Mouse (Mus musculus) intestine, embryonic 14.5 days (tissue): Measurements from ENCODE around the gene Eif2b3. TPM values are rescaled to one million over a fixed set of nuclear protein-coding genes. Genes with fewer than 3 reads are reported as not detected.

Source experiments
- ATAC-seq: fragments of 200-750 bp; cut with Nextera tagmentation; replicated peaks from 2 replicates; pipeline ENCODE4 v1.8.0; 2017; ENCODE audit warnings: low read depth, moderate number of reproducible peaks, moderate TSS enrichment, moderate library complexity; ENCODE audit not compliant: low FRiP score, low TSS enrichment
- DNase-seq: peaks from one replicate; pipeline ENCODE4 v3.0.0-alpha.2; 2018; ENCODE audit warnings: low spot score
- H3K27ac ChIP-seq: fragments of 300-500 bp; sonication (generic); 2 replicates; pipeline ENCODE4 v1.5.1; 2014; ENCODE audit warnings: low read depth, mild to moderate bottlenecking, control low read depth
- H3K27me3 ChIP-seq: fragments of 300-500 bp; sonication (generic); replicated peaks from 2 replicates; pipeline ENCODE4 v1.6.1; 2014; ENCODE audit warnings: low read length, control low read depth; ENCODE audit not compliant: control insufficient read depth, insufficient read depth
- H3K36me3 ChIP-seq: fragments of 300-500 bp; sonication (generic); 2 replicates; pipeline ENCODE4 v1.6.1; 2014; ENCODE audit warnings: low read length, control low read depth; ENCODE audit not compliant: control insufficient read depth, insufficient read depth
- H3K4me1 ChIP-seq: fragments of 300-500 bp; sonication (generic); replicated peaks from 2 replicates; pipeline ENCODE4 v1.6.1; 2014; ENCODE audit warnings: low read length, control low read depth, mixed read lengths; ENCODE audit not compliant: control insufficient read depth, insufficient read depth
- H3K4me2 ChIP-seq: fragments of 300-500 bp; sonication (generic); 2 replicates; pipeline ENCODE4 v1.6.1; 2014; ENCODE audit warnings: low read length
- H3K4me3 ChIP-seq: fragments of 300-500 bp; sonication (generic); 2 replicates; pipeline ENCODE4 v1.5.1; 2014; ENCODE audit warnings: low read depth, low read length, control low read depth, mixed read lengths
- H3K9ac ChIP-seq: fragments of 300-500 bp; sonication (generic); 2 replicates; pipeline ENCODE4 v1.6.1; 2014; ENCODE audit warnings: mild to moderate bottlenecking, low read length
- H3K9me3 ChIP-seq: fragments of 300-500 bp; sonication (generic); 2 replicates; pipeline ENCODE4 v1.6.1; 2016; ENCODE audit warnings: low read length, control low read depth; ENCODE audit not compliant: control insufficient read depth
- WGBS: fragments of 180-500 bp; shearing (Covaris S2); extraction: QIAGEN DNeasy Blood & Tissue Kit; methylation state at CpG from one replicate; pipeline ENCODE4 v1.1.7; 2014; 5-methylcytosine and 5-hydroxymethylcytosine counted together
- polyA plus RNA-seq: library from polyadenylated mRNA; unstranded; fragments of >200 nt; fragmentation: Nextera tagmentation; extraction: Ambion mirVana; gene quantifications from 2 replicates; pipeline ENCODE4 v1.2.1, GENCODE M21; 2014

Eif2b3 gene
- polyA plus RNA-seq, 1 experiment from 2014 or later: 41.2 TPM

DNA sequence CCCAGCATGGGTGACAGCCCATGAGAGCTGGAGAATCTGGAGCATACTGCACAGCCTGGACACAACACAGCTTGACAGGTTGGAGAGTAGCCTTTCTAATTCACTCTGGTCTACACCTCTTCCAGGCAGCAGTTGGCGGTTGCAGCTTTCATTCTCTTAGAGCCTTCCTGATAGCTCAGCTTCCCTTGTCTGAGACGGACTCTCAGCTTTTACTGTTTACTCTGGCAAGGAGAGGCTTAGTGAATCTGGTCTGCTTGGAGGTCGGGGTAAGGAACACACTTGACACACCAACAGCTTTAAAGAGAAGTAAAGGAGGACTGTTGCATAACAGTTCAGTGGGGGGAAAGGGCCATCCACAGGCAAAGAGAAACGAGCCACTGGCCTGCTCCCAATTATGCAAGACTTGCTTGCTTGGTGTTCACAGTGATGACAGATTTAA is 22.1 kb downstream of the Eif2b3 start:
- Histone ChIP-seq H3K27me3 (no peaks in the 10 kb centered on the region), H3K27ac (no peak overlapping the region), H3K9me3 (no peaks in the 10 kb centered on the region), H3K4me3 (no peak overlapping the region), H3K4me2 (no peak overlapping the region), H3K4me1 (peaks cover 9% of the 10 kb centered on the region), H3K9ac (no peak overlapping the region), H3K36me3 (0 out of 2 replicates have a peak, but pooled peaks cover 6% of the 10 kb centered on the region)
- no peak for ATAC-seq
- WGBS: 45% methylated on average over 4 of the region's 4 CpGs
- DNase-seq: no peak

DNA sequence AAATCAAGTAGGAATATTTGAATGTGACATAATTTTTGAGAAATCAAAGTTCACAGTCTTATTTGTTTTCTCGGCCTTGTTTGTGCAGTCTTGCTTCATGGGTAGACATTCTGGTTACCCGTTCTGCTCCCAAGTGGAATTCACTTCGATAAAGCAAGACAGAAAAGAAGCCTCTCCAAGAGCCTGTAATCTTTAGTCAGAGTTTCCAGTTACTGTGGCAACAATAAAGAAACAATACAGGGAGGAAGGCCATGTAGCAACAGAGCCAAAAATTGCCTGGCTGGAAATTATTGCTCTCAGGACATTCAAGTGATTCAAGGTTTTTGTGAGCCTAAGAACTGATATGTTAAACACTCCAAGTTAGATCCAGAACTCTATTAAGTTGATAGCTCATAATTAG is 29.6 kb downstream of the Eif2b3 start:
- Histone ChIP-seq H3K36me3 (peaks cover 16% of the 10 kb centered on the region; the same call in 1 of the 2 replicates), H3K9ac (no peak overlapping the region), H3K27ac (no peak overlapping the region), H3K27me3 (no peaks in the 10 kb centered on the region), H3K9me3 (no peaks in the 10 kb centered on the region), H3K4me1 (no peaks in the 10 kb centered on the region), H3K4me2 (no peak overlapping the region), H3K4me3 (no peak overlapping the region)
- WGBS: 87% methylated on average over 3 of the region's 3 CpGs
- no peak for DNase-seq
- ATAC-seq: no peak

DNA sequence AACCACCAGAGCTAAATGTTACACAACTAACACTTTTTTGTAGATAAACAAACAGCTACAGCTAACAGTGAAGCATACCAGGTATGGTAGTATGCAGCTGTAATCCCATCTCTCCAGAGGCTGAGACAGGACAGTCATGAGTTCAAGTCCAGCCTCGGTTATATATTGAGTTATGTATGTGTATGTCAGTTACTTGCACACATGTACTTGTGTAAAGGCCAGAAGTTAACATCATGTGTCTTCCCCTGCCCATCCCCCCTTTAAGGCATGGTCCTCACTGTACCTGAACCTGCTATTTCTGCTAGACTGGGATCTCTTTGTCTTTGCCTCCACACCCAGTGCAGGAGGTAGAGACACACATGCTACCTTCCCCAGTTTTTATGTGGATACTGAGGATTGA is 30.3 kb downstream of the Eif2b3 start:
- no peaks in the 10 kb centered on the region for H3K9me3 ChIP-seq
- no peak overlapping the region for H3K4me3 ChIP-seq
- H3K4me1 ChIP-seq: no peaks in the 10 kb centered on the region
- no peak overlapping the region for H3K4me2 ChIP-seq
- ATAC-seq (no peak), DNase-seq (no peak)
- WGBS: 97% methylated on average over 1 of the region's 1 CpGs
- H3K36me3 ChIP-seq: peaks cover 20% of the 10 kb centered on the region; the same call in 1 of the 2 replicates
- H3K9ac ChIP-seq: no peak overlapping the region
- H3K27me3 ChIP-seq: no peaks in the 10 kb centered on the region
- H3K27ac ChIP-seq: no peak overlapping the region

DNA sequence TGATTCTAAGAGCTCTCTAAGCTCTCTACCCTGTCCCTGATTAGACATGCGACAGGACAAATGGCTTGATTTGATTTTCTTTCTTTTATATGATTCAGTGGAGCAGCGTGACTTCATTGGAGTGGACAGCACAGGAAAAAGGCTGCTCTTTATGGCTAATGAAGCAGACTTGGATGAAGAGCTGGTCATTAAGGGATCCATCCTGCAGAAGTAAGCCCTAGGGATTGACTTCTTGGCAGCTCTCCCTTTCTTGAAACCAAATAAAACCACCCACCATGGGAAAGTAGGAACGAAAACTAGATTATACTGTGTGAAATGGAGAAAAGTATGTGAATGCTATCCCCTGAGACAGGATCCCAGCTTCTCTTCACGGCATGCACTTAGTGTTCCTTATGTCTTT is 33.4 kb downstream of the Eif2b3 start:
- peaks cover 12% of the 10 kb centered on the region; the same call in 1 of the 2 replicates for H3K36me3 ChIP-seq
- H3K27ac ChIP-seq: no peak overlapping the region
- ATAC-seq (no peak), DNase-seq (no peak)
- H3K9ac ChIP-seq: no peak overlapping the region
- H3K9me3 ChIP-seq: no peaks in the 10 kb centered on the region
- H3K4me3 ChIP-seq: no peak overlapping the region
- H3K4me1 ChIP-seq: no peaks in the 10 kb centered on the region
- H3K27me3 ChIP-seq: no peaks in the 10 kb centered on the region
- H3K4me2 ChIP-seq: no peak overlapping the region
- WGBS: 88% methylated on average over 4 of the region's 4 CpGs

DNA sequence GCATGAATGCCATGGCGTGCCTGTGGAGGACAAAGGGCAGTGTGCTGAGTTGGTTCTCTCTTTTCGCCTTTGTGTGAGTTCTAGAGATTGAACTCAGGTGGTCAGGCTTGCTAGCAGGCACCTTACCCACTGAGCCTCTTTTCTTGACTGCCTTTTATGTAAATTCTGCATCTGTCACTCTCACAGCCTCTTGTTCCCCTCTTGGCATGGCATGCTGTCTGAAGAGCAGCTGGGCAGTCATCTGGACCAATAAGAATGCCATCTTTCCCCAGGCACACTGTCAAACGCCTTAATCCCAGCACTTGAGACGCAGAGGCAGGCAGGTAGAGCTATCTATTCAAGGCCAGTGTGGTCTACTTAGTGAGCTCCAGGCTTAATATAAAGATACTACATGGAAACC is 34.8 kb downstream of the Eif2b3 start:
- Histone ChIP-seq H3K4me1 (no peaks in the 10 kb centered on the region), H3K27me3 (no peaks in the 10 kb centered on the region), H3K9me3 (no peaks in the 10 kb centered on the region), H3K27ac (no peak overlapping the region), H3K36me3 (peaks cover 9% of the 10 kb centered on the region; the same call in 1 of the 2 replicates), H3K4me2 (no peak overlapping the region), H3K9ac (no peak overlapping the region), H3K4me3 (no peak overlapping the region)
- ATAC-seq: no peak
- no peak for DNase-seq
- 84% methylated on average over 4 of the region's 4 CpGs for WGBS

DNA sequence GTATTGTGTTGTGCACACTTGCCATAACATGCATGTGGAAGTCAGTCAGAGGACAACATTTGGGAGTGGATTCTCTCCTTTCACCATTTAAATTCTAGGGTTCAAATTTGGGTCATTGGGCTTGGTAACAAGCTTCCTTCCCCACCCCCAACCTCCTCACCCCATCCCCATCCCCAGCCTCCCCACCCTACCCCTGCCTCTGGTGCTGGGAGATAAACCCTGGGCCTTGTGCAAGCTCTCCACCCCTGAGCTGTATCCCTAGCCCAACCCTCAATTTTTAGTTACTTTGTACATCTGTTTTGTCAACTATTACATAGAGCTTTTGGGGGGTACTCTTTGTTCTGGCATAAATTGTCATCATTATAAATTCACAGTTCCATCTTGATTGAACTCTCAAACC is 36.9 kb downstream of the Eif2b3 start:
- DNase-seq: no peak
- no peaks in the 10 kb centered on the region for H3K27me3 ChIP-seq
- no peak overlapping the region for H3K4me2 ChIP-seq
- no peaks in the 10 kb centered on the region for H3K9me3 ChIP-seq
- H3K36me3 ChIP-seq: peaks cover 17% of the 10 kb centered on the region; the same call in 1 of the 2 replicates
- no peak overlapping the region for H3K27ac ChIP-seq
- no peak for ATAC-seq
- no peaks in the 10 kb centered on the region for H3K4me1 ChIP-seq
- no peak overlapping the region for H3K4me3 ChIP-seq
- no peak overlapping the region for H3K9ac ChIP-seq

DNA sequence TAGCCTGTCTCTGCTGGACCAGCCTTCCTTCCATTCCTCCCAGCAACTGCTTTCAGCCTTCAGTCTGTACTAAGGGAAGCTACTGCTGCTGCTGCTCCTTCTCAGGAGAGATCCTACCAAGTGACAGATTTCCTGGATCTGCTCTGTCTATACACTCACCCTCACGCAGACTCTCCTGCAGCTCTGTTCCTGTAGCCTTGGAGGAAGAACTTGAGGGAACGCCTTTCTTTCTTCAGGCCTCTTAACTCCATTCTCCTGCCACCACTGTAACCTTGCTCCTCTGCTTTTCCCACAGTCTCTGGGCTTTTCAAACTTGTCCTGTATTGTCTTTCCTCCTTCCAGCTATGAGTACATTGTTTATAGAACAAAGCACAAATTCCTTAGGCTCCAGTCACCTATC is 37.3 kb downstream of the Eif2b3 start:
- Histone ChIP-seq H3K4me3 (no peak overlapping the region), H3K27me3 (no peaks in the 10 kb centered on the region), H3K4me2 (no peak overlapping the region), H3K9ac (no peak overlapping the region), H3K27ac (no peak overlapping the region), H3K36me3 (peaks cover 21% of the 10 kb centered on the region; the same call in 1 of the 2 replicates), H3K9me3 (no peaks in the 10 kb centered on the region), H3K4me1 (no peaks in the 10 kb centered on the region)
- ATAC-seq: no peak
- WGBS: 74% methylated on average over 2 of the region's 2 CpGs
- no peak for DNase-seq

DNA sequence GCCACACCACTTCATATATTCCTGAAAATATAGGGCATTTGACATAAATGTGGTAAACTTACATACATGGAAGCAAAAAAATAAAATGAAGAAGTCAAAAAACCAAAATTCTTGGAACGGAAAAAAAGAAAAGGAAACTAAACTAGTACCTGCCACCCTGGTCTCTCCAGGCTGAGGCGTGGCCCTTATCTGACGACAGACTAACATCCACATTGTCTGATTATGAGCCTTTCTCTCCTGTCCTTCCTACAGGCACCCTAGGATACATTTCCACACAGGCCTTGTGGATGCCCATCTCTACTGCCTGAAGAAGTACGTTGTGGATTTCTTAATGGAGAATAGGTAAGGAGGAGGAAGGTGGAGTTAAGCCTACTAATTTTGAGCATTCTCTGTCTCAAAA is 39.3 kb downstream of the Eif2b3 start:
- 80% methylated on average over 4 of the region's 4 CpGs for WGBS
- Histone ChIP-seq H3K27ac (no peak overlapping the region), H3K4me1 (no peaks in the 10 kb centered on the region), H3K9me3 (no peaks in the 10 kb centered on the region), H3K4me3 (no peak overlapping the region), H3K27me3 (no peaks in the 10 kb centered on the region), H3K9ac (no peak overlapping the region), H3K36me3 (peaks cover 22% of the 10 kb centered on the region), H3K4me2 (no peak overlapping the region)
- DNase-seq (no peak), ATAC-seq (no peak)

DNA sequence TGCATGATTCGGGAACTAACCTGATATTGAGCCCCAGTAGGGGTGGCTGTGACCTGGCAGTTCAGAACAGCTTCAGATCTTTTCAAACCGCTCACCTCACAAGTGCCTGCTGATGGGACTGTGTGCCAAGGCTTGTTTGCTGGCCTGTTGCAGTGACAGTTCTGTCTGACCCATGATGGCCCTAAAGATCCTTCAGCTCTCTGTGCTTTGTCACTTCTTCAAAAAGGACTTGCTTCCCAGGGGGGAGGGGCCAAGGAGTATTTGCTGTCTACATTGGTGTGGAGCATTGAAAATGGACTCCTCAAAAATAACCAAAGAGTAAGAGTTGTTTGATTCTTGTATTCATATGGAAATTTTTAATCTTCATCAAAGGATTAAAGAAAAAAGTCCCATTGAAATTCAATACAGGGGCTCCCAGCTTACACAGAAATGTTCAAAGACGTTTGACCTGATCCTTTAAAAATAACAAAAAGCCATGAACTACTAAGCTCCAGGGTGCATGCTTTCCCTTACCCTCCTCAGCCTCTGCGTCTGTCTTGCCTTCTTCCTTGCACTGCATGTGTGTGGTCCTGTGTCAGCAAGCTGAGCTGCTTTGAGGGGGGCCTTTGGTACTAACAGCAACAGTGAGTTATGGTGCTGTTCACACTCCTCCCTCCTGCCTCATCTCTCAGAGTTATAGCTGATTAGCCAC is 43.6 kb downstream of the Eif2b3 start:
- Histone ChIP-seq H3K9ac (no peak overlapping the region), H3K4me1 (no peaks in the 10 kb centered on the region), H3K9me3 (no peaks in the 10 kb centered on the region), H3K4me3 (no peak overlapping the region), H3K27ac (no peak overlapping the region), H3K4me2 (no peak overlapping the region), H3K36me3 (peaks cover 51% of the 10 kb centered on the region), H3K27me3 (no peaks in the 10 kb centered on the region)
- ATAC-seq: no peak
- DNase-seq: no peak
- WGBS: 64% methylated on average over 4 of the region's 4 CpGs
